Mouse (Mus musculus) kidney, postnatal 25 days (tissue): ENCODE results near the gene Nup107.

Experiments
- DNase-seq, 2 experiments: peaks; one replicate each; pipeline ENCODE4 v3.0.0; 2021; ENCODE audit warnings: mixed read lengths in 2 of 2

Gene Nup107

DNA sequence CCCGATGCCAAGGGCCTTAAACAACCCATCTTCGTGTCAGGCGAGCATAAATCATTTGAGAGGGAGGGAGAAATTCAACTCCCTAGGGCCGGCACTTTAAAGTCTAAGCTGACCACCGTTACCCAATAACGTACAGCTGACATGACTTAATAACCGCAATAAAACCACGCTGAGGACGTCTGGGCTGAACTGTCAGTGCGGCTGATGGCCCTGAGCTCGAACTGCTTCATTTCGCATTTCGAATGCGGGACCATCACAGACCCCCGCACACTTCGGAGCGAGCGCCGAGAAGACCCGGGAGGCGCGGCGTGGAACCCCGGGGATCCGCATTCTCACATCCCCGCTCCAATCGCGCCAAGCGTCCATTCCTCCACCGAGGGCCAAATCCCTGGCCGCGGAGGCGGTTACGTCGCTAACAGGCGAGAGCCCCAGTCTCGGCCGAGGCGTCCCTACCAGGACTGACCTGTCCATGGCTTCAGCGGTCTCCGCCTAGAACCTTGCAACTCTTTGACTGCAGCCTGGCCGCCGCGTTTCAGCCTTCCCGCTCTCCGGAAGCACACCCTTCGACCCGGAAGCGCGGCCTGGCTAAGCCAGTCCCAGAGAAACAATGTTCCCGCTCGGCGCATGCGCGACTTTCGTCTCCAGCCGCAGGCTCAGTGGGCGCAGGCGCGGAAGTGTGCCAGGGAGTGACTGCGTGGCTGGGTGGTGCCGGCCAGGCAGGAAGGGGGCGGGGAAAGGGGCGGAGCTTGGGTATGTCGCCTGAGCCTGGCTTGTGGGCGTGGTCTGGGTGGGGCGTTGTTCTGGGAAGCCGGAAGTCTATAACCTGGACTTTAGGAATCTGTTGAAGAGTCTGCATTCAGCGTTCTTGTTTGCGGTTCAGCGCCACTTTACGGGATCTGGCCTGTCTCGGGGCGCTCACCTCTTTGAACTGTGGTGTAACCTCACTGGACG, at the start of gene Nup107:
Nup107 (minus strand) TSS at position 565 of the 951 bp plus-strand sequence.
- DNase-seq: peak; percentile 100

DNA sequence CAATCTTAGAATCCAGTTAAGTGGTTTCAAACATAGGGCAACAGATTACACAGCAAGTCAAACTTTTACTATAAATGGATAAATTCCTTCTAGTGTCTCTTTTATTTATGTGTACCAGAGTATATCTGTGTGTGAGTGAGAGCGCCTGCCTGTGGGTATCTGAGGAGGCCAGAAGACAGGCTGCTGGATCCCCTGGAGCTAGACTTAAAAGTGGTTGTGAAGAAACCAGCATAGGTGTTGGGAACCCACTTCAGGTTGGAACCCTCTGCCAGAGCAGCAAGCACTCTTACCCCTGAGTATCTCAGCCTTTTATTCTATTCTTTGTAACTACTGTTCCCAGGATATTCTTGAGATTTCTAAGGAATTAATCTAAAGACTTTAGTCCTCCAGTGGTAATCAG, 49.3 kb upstream of the Nup107 start:
- no peak for DNase-seq

DNA sequence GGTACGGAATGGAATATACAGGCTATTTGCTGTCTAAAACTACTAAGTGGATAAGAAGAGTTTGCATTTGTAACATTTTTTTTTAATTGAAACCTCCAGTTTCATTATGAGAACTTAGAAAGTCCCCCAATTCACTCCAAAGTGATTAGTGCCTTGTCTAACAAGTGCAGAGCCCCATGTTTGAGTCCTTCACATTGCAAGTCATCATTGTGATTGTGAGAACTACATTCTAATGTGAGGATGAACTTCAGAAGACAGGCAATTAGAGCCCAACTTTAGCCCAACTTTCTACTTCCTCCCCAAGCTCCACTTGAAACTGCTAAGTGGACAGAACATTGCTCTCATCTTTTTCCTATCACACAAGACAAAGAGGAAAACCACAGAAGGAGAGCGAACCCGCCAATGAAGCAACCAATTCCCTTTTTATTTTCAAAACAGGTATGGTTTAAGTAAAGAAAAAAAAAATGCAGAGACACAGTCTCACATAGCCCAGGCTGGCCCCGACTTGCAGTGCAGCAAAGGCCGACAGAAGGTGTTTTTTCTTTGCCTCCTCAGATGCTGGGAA, 48.0 kb upstream of the Nup107 start:
- no peak for DNase-seq

DNA sequence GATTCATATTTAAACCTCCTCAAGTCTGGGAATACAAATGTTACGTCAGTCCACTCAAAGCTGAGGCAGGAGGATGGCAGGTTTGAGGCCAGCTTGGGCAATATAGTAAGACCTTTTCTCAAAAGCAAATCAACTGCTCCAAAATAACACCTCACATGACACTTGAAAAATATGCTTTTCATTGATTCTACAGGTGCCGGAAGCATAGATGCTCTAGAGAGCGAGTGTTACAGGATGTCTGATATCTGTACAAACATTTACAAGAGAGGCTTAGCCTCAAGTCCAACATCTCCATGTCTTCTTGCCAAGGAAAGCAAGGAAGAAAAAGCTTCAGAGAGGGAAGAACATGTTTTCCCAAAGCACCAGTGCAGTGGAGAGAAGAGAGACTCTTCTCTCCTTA, 47.2 kb upstream of the Nup107 start:
- DNase-seq: no peak

DNA sequence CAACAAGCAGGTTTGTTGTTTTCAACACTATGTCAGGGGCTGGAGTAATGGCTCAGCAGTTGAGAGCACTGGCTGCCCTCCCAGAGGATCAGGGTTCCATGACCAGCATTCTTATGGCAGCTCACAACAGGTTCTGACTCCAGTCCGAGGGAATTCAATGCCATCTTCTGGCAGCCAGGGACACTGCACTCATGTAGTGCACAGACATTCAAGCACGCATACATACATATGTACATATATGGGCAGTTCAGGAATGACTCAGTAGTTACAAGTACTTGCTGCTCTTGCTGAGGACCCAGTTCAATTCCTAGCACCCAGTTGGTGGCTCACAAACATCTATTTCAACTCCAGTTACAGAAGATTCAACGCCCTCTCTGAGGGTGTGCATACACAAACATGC, 46.4 kb upstream of the Nup107 start:
- DNase-seq: no peak

DNA sequence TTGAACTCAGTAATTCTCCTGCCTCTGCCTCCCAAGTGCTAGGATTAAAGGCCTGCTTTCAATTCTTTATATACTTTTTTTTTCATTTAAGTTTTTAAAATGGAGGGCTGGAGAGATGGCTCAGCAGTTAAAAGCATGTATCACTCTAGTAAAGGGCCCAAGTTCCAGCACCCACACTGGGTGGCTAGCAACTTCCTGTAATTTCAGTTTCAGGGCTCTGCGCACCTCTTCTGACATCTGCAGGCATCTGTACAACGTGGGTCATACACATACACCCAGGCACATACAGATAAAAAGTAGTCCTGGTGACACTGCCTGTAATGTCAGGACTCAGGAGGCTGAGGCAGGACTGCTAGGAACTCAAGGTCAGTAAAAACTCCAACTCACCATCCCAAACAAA, 43.8 kb upstream of the Nup107 start:
- no peak for DNase-seq

DNA sequence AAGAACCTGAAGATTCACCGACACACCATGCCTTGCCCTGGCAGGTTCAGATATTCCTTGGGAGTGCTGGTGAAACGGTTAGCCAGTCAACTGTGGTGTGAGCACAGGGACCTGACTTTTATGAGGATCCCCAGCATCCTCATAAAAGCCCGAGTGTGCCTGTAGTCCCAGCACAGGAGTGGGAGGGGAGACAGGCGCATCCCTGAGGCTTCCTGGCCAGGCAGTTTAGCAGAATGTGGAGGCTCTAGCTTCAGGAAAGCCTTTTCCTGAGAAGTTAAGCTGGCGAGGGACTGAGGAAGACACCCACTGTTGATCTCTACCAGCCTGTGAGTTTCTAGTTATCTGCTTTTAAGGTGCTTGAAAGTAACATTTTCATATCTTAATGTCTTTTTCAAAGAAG, 42.9 kb upstream of the Nup107 start:
- DNase-seq: no peak

DNA sequence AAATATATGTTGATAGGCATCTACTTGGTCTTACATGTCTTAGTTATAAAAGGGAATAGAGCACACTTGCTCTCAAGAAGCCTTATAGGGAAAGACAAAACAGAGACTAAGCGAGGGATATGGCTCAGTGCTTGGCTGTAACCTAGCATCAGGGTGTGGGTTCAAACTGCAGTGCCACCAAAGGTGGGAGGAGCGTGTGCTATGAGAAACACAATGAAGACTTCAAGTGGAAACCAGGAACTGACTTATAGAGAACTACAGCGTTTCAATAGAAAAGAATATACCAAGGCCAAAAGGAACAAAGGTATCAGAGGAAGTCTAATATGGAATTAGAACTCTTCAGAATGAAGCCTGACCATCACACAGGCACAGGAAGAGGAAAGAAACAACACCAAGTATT, 38.3 kb upstream of the Nup107 start:
- DNase-seq: no peak

DNA sequence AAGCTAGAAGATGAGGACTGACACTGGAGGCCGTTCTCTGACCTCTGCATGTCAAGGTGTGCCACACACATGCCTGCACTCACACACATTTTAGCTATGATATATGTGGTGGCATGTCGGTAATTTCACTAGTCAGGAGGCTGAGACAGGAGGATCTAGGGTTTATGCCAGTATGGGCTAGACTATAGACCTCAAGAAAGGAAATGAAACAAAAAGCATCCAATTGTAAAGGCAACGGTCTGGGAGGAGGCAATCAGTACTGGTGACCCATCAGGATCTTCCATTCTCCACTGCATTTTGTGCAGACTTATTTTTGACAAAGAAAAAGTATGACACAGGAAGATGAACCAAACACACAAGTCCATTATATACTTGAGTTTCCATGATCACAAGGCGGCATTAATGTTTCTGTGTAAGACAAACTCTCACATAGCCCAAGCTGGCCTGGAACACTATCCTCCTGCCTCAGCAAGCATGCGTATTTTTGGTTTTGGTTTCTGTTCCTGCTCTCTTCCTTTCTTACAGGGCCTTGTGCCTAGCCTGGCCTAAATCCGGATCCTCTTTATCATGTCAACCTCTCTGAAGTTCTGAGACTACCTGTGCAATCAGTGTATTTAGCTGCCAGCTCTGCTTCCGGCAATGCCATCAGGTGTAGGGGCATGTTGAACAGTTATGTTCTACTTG, 37.1 kb upstream of the Nup107 start:
- no peak for DNase-seq

DNA sequence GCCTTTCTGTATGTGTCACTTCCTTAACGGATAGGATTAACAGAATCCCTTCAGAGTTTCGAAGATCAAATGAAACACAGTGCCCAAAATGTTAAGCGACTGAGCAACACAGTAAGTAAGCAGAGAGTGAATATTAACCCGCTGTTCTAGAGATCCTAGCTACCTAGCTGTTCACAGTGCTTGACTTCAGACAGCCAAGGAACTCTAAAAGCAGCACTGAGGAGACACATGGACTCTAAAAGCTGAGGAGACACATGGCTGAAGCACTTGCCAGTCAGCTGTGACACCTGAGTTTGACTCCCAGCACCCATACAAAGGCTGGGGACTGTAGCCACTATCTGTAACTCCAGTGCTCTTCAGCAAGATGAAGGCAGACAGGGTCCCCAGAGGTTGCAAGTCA, 36.5 kb upstream of the Nup107 start:
- DNase-seq: no peak

DNA sequence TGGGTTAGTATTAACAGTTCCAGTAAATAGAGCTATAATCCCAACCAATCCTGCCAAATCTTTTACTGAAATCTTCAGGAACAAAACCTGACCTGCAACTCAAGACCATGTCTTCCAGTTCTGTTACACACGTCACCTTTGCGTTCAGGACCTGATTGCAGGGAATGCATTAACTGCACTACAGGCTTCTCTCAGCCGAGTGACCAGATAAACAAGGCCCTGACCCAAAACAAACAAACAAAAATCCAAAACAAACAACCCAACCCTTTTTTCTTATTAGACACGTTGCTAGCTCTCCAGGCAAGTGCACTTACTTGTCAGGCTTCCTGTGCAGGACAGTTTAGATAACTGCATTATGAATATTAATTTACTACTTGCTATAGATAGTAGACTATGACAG, 36.0 kb upstream of the Nup107 start:
- DNase-seq: no peak

DNA sequence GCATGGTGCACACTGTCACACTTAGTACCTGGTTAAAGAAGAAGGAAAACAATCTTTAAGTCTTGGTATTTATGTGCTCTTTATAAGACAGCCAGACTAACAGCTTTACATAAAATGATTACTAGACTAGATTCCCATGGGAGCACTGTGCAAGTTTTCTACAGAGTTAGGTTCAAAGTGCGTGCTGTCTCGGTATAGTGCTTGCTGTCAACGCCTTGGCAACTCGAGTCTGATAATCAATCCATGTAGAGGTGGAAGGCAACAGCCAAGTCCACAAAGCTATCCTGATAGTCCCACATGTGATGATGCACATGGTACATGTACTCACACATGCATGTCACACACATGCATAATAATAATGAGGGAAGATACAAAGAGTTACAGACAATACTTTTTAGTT, 32.1 kb upstream of the Nup107 start:
- DNase-seq: no peak

DNA sequence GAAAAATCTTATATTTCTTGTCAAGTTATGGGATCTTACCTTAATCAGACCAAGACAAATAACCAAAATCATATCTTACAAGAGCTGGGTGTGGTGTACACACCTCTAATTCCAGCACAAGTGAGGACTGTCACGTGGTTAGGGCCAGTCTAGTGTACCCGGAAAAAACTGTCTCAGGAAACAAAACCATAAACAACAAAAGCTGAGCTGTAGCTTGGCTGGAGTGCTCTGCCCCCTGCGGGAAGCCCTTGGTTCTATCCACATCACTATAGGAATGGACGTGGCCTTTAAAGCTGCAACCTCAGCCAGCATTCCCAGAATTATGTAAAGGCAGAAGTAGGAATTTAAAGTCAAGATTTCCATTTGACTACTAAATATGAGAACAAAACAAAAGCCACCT, 31.6 kb upstream of the Nup107 start:
- DNase-seq: no peak

DNA sequence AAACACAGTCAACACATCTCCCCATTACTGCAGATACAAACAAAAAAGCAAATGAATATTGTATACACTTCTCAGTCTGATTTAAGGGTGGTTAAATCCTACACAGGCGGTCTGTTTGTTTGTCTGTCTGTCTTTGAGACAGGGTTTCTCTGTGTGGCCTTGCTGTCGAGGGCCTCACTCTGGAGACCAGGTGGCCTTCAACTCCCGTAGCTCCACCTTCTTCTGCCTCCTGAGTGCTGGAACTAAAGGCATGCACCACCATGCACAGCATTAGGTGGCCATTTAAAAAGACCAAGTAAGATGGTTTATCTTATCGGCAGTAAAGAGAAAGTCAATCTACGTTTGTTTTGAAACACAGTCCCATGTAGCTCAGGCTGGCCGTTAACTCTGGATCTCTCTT, 30.8 kb upstream of the Nup107 start:
- DNase-seq: no peak

DNA sequence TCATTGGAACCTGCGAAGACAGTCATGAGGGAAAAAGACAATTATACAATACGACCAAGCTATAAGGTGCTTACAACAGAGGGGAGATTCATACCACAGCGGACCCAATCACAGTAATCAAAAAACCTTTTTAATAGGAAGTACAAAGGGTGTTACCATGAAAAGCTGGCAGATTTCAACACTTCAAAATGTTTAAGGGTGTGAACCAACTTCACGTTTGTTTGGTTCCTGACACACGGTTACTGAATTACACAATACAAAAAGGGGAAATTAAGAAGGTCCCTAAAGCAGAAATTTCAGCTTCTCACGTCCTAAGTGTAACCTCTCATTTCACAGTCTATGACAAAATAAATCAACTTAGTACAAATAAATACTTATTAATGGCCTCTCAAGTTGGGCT, 26.1 kb upstream of the Nup107 start:
- no peak for DNase-seq

DNA sequence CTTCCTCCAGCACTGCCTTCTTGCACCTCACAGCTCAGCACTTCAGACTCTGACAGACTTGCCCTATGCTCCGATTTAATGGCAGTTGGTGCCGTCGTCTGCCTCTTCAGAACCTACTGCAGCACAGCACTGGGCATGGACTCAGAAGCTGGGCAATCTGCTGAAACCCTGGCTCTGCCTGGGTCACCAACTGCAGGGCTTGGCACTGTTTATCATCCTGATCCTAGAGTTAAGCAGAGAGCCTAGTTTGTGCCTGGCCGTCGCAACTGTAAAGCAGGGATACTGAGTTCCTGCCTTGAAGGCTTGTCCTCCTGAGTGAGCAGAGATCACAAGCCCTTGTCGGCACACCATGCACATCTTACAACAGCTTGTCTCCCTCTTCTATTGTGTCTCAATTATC, 24.2 kb upstream of the Nup107 start:
- no peak for DNase-seq

DNA sequence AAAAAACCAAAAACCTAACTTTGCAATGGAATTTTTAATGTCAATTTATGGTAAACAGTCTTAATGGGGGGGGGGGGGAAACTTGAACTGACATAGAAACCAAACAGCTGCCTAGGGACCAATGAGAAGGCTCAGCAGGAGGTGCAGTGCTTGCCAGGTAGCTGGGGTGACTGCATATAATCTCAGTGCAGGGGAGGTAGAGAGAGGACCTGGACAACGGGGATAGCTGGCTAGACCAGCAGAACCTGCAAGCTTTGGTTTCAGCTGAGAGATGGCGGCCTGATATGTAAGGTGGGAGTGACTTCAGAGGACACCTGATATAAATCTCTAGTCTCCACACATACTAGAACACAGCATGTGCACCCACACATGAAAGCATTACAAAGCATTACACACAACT, 20.0 kb upstream of the Nup107 start:
- no peak for DNase-seq

DNA sequence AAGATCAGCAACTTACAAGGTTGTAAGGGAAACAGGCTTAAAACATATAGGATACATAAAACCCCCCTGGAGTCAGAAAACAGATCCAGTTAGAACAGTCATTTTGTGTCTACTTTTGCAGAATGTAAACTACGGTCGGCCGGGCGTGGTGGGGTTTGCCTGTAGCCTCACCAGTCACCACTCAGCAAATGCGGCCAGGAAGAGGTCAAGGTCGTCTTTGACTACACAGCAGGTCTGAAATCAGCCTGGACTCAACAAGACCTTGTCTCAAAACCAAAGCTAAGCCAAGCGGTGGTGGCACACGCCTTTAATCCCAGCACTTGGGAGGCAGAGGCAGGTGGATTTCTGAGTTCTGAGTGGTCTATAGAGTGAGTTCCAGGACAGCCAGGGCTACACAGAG, 19.1 kb upstream of the Nup107 start:
- DNase-seq: no peak

DNA sequence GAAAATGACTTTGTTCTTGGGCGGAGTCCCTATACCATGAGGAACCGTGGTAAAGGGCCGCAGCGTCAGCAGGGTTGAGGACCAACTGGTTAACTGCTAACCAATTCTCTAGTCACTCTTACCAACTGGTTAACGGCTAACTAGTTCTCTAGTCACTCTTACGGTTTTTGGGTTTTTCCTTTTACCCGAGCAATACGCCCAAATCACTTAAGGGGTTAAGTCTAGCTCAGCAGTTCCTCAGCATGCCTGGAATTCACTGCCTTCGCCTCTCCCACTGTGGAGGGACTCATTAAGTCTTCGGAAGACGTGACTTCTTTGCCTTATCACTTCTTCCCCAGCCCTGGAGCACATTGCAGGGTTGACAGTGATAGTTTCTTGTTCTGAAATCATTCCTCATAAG, 18.0 kb upstream of the Nup107 start:
- no peak for DNase-seq

DNA sequence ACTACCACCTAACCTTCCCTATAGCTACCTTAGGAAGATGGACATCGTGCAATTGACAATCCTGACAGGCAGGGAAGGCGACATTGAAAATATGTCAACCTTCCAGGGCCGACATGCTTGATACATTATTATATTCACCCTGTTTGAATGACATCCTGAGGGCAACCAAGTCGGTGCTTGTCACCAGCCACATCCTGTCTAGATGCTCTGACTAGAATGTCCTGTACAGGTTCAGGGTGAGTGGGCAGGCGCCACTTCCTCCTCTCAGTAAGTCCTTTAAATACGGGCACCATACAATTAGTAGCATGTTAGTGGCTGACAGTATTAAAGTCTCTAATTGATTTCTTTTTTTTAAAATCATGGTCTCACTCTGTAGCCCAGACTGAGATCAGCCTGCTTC, 15.6 kb upstream of the Nup107 start:
- no peak for DNase-seq

DNA sequence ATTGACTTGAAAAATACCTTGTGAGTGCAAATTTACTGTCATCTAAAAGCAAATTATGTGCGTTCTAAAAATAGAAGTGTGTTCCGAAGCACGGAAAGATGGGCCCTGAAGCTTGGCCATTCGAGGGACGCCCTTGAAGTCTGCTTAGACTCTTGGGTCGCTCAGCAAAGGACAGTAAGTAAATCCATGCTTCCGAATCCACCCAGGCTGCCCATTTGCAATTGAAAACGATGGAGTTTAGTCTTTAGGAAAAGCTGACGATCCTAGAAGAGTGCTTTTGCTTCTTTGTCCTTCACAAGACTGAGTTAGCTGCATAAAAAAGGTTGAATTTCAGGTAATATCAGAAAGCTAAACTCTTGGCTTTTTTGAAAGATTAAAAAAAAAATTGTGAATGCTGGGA, 13.4 kb upstream of the Nup107 start:
- no peak for DNase-seq

DNA sequence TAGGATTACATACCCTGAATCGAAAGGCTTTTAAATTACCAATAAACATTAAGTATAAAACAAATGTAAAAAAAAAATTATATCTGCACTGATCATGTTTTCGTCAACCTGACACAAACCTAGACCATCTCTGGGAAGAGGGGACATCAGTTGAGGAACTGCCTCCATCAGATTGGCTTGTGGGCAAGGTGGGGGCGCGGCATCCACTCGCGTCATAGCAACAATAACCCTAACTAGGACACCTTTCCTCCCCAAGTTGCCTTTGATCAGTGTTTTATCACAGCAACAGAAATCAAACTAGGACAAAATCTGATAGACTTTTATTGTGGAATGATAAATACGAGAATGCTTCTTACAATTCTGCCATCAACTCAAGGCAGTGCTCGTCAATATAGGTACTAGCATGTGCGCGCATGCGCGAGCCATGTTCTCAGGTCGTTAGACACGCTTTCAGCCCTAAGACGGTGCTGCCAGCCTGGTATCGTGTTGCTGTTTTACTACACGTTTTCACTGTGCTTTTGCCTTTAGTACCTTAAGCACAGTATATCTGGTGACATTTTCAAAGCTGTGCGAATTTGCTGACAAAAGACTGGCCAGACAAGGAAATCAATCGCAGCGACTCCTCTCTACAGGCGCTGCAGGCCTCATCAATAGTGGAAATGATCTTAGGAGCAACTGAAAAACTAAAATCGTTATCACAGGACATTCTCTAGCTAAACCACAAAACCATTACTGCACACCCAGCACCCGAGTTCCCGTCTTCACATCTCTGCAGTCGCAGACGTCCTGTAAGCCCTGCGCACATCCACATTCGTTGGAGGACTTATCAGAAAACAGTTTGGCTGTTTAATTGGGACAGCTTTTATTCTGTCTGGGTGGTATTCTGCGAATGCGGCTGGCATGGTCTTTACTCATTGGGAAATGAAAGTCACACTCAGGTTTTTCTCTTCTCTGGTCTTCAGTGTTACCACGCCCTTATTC, 11.7 kb upstream of the Nup107 start:
- DNase-seq: no peak

DNA sequence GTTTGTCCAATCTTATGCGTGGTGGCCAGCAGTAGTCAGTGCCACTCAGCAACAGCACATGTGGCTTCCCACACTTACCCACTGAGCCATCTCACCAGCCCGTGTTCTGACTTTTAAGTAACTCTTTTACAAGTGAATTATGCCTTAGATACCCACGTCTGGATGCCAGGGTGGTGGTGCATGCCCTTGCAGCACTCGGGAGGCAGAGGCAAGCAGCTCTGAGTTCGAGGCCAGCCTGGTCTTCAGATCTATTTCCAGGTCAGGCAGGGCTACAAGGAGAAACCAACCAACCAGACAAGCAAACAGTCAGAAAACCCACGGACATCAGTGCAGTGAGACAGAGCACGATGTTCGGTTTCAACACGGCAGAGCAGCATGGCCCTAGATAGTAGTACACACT, 9.4 kb upstream of the Nup107 start:
- DNase-seq: no peak
